Comparison of ENCODE assay signal across 21 mouse cellular contexts in genomic region chr11:94140540-94140939, GRCm38 (mm10).
DNase-seq lines count a peak whose midpoint lies in the region; TF ChIP-seq lines count a peak whose summit lies in the region.
"Had no signal": no experiment of that assay in that cellular context is flagged by ENCODE, and none has a peak within 500 bp of the region (broad histone marks: within the 10 kb centered on the region; RNA-seq: fewer than 3 reads in every experiment).

No protein-coding gene starts in this region.

- no peak overlapping the region for H3K9ac ChIP-seq in ES-Bruce4 (ENCODE audit: low read depth, poor library complexity, severe bottlenecking)
- H3K9ac ChIP-seq: forebrain, embryonic 13.5 days; heart, embryonic 13.5 days; hindbrain, embryonic 12.5 days; hindbrain, embryonic 15.5 days had no signal

- H3K9me3 ChIP-seq in E14TG2a.4 (ENCODE audit: low read length), result no peaks in the 10 kb centered on the region
- H3K9me3 ChIP-seq in ES-Bruce4 (replicated peaks; ENCODE audit: control insufficient read depth, insufficient read depth, low read length, poor library complexity, severe bottlenecking), result no peaks in the 10 kb centered on the region
- H3K9me3 ChIP-seq: forebrain, embryonic 10.5 days; forebrain, embryonic 13.5 days; heart, embryonic 10.5 days; heart, embryonic 13.5 days; hindbrain, embryonic 12.5 days; hindbrain, embryonic 15.5 days had no signal

- H3K36me3 ChIP-seq in E14TG2a.4 (ENCODE audit: insufficient read depth, low read length) (no peaks in the 10 kb centered on the region; the same call in 1 of the 2 replicates), ES-Bruce4 (ENCODE audit: control insufficient read depth, insufficient read depth, low read length, poor library complexity, severe bottlenecking) (no peaks in the 10 kb centered on the region)
- H3K36me3 ChIP-seq: forebrain, embryonic 10.5 days; heart, embryonic 10.5 days; heart, embryonic 13.5 days; hindbrain, embryonic 12.5 days; hindbrain, embryonic 15.5 days had no signal

- TF ChIP-seq CTCF in E14TG2a.4 (conservative IDR thresholded peaks at IDR 0.05; ENCODE audit: low read length), result no peak
- TF ChIP-seq CTCF in ES-Bruce4 (IDR thresholded peaks at IDR 0.05; ENCODE audit: low read depth, low read length), result no peak

- H3K27me3 ChIP-seq in E14TG2a.4 (ENCODE audit: insufficient read depth, low read length), result no peaks in the 10 kb centered on the region
- H3K27me3 ChIP-seq in ES-Bruce4 (ENCODE audit: control insufficient read depth, insufficient read depth, low read length, poor library complexity, severe bottlenecking), result no peaks in the 10 kb centered on the region
- H3K27me3 ChIP-seq: forebrain, embryonic 13.5 days; heart, embryonic 13.5 days; hindbrain, embryonic 15.5 days; Patski had no signal

- peak overlapping the region; percentile 65 for H3K4me3 ChIP-seq in E14TG2a.4 (replicated peaks; ENCODE audit: low read length)
- no peak overlapping the region for H3K4me3 ChIP-seq in ES-Bruce4 (ENCODE audit: low read depth, low read length)
- H3K4me3 ChIP-seq: forebrain, embryonic 10.5 days; forebrain, embryonic 13.5 days; heart, adult 2 months; heart, embryonic 10.5 days; heart, embryonic 13.5 days; hindbrain, embryonic 12.5 days; hindbrain, embryonic 15.5 days had no signal

- TF ChIP-seq EP300 in ES-Bruce4 (IDR thresholded peaks at IDR 0.05; ENCODE audit: insufficient read depth, low read depth, low read length), result peak; percentile 66; the same call in 1 of the 2 replicates

- peaks cover 96% of the 10 kb centered on the region for H3K4me1 ChIP-seq in E14TG2a.4 (replicated peaks; ENCODE audit: low read depth, low read length)
- peaks cover 23% of the 10 kb centered on the region for H3K4me1 ChIP-seq in ES-Bruce4 (ENCODE audit: control insufficient read depth, insufficient read depth, low read length)

- peak overlapping the region; percentile 38 for H3K27ac ChIP-seq in ES-Bruce4 (ENCODE audit: insufficient read depth, low read length)
- H3K27ac ChIP-seq: forebrain, embryonic 13.5 days; heart, adult 2 months; heart, embryonic 10.5 days; heart, embryonic 13.5 days; hindbrain, embryonic 12.5 days; hindbrain, embryonic 15.5 days had no signal

- peak; percentile 30 for DNase-seq in cerebellum, adult 9-11 months
- no peak for DNase-seq in cerebellum, postnatal 25 days
- peak; percentile 17 for DNase-seq in kidney, adult 11 months
- DNase-seq in kidney, adult 9 months, result no peak
- no peak for DNase-seq in ovary, postnatal 10 days (ENCODE audit: low spot score)
- no peak for DNase-seq in liver
- DNase-seq: adrenal gland, postnatal 10 days; adrenal gland, postnatal 36 days; cerebellum, postnatal 36 days; gastrocnemius, postnatal 25 days; heart, postnatal 14 days had no signal

- TF ChIP-seq POLR2A in ES-Bruce4 (IDR thresholded peaks at IDR 0.05; ENCODE audit: insufficient read depth, low read length), result no peak

Comparison
In these comparisons a context has a peak if more than half of its experiments do, and no peak if none do; other contexts are left out.
1. DNase-seq: peak in cerebellum, adult 9-11 months (single experiment) and kidney, adult 11 months (single experiment); none in cerebellum, postnatal 25 days (0 of 2), kidney, adult 9 months (single experiment), ovary, postnatal 10 days (single experiment) and liver (single experiment).